Mouse (Mus musculus) hindbrain, embryonic 12.5 days (tissue): ENCODE results near the gene Nr1i3. TPM values are rescaled to one million over a fixed set of nuclear protein-coding genes. Genes with fewer than 3 reads are reported as not detected.
A peak's percentile ranks its signal among the peaks of the same experiment; 100 is the strongest.

Source experiments
- ATAC-seq: fragments of 200-750 bp; cut with Nextera tagmentation; 2 replicates; pipeline ENCODE4 v1.8.0; 2017; ENCODE audit warnings: moderate TSS enrichment; ENCODE audit not compliant: low FRiP score
- H3K27ac ChIP-seq: fragments of 300-500 bp; sonication (generic); 2 replicates; pipeline ENCODE4 v1.5.1; 2016; ENCODE audit warnings: mild to moderate bottlenecking
- H3K27me3 ChIP-seq: fragments of 300-500 bp; sonication (generic); 2 replicates; pipeline ENCODE4 v1.6.1; 2016; ENCODE audit warnings: mild to moderate bottlenecking
- H3K36me3 ChIP-seq: fragments of 300-500 bp; sonication (generic); 2 replicates; pipeline ENCODE4 v1.6.1; 2016; ENCODE audit warnings: mild to moderate bottlenecking
- H3K4me1 ChIP-seq: fragments of 300-500 bp; sonication (generic); 2 replicates; pipeline ENCODE4 v1.6.1; 2016
- H3K4me2 ChIP-seq: fragments of 300-500 bp; sonication (generic); replicated peaks from 2 replicates; pipeline ENCODE4 v1.6.1; 2016; ENCODE audit warnings: mild to moderate bottlenecking
- H3K4me3 ChIP-seq: fragments of 300-500 bp; sonication (generic); 2 replicates; pipeline ENCODE4 v1.5.1; 2016; ENCODE audit warnings: mild to moderate bottlenecking
- H3K9ac ChIP-seq: fragments of 300-500 bp; sonication (generic); 2 replicates; pipeline ENCODE4 v1.6.1; 2016; ENCODE audit warnings: mild to moderate bottlenecking, moderate library complexity
- H3K9me3 ChIP-seq: fragments of 300-500 bp; sonication (generic); replicated peaks from 2 replicates; pipeline ENCODE4 v1.6.1; 2016; ENCODE audit warnings: mild to moderate bottlenecking
- WGBS: fragments of 180-500 bp; shearing (Covaris S2); methylation state at CpG from one replicate; pipeline ENCODE4 v1.1.7; 2016; 5-methylcytosine and 5-hydroxymethylcytosine counted together
- polyA plus RNA-seq: library from polyadenylated mRNA; unstranded; fragments of >200 nt; fragmentation: Nextera tagmentation; extraction: Ambion mirVana; gene quantifications from 2 replicates; pipeline ENCODE4 v1.2.1, GENCODE M21; 2016

Nr1i3 gene
- polyA plus RNA-seq, 1 experiment from 2014 or later, result 0.15 TPM

GRCm38 (mm10) chr1:171263666-171264461, 50.1 kb downstream of the Nr1i3 start:
- Histone ChIP-seq H3K9ac (no peak overlapping the region), H3K4me1 (peaks cover 11% of the 10 kb centered on the region), H3K4me3 (no peak overlapping the region), H3K27ac (peak overlapping the region; percentile 64), H3K4me2 (peak overlapping the region; percentile 51; the same call in 1 of the 2 replicates), H3K36me3 (no peaks in the 10 kb centered on the region), H3K9me3 (no peaks in the 10 kb centered on the region), H3K27me3 (no peaks in the 10 kb centered on the region)
- 82% methylated on average over 3 of the region's 3 CpGs for WGBS
- 0 out of 2 replicates have a peak, but pooled peaks have one; percentile 3 for ATAC-seq

GRCm38 (mm10) chr1:171265971-171266744, 52.4 kb downstream of the Nr1i3 start:
- H3K27me3 ChIP-seq, result no peaks in the 10 kb centered on the region
- WGBS, result 79% methylated on average over 4 of the region's 4 CpGs
- no peak overlapping the region for H3K27ac ChIP-seq
- H3K4me1 ChIP-seq, result peaks cover 19% of the 10 kb centered on the region
- H3K4me3 ChIP-seq, result no peak overlapping the region
- no peak overlapping the region for H3K4me2 ChIP-seq
- H3K9ac ChIP-seq, result no peak overlapping the region
- no peak for ATAC-seq
- no peaks in the 10 kb centered on the region for H3K9me3 ChIP-seq
- H3K36me3 ChIP-seq, result no peaks in the 10 kb centered on the region

- H3K9ac ChIP-seq, result no peak overlapping the region
- no peaks in the 10 kb centered on the region for H3K27me3 ChIP-seq
- no peaks in the 10 kb centered on the region for H3K9me3 ChIP-seq
- H3K36me3 ChIP-seq, result peaks cover 14% of the 10 kb centered on the region
- no peak for ATAC-seq
- H3K4me3 ChIP-seq, result no peak overlapping the region
- H3K4me2 ChIP-seq, result no peak overlapping the region
- WGBS, result 64% methylated on average over 1 of the region's 1 CpGs
- peaks cover 16% of the 10 kb centered on the region for H3K4me1 ChIP-seq
- no peak overlapping the region for H3K27ac ChIP-seq
These were observed 54.6 kb downstream of the Nr1i3 start for GRCm38 (mm10) chr1:171268341-171268740.

- peak; percentile 95 for ATAC-seq
- 3% methylated on average over 36 of the region's 36 CpGs for WGBS
- peak within 1 kb of the TSS; percentile 96 for H3K4me2 ChIP-seq
- peak within 1 kb of the TSS; percentile 87 for H3K9ac ChIP-seq
- H3K27me3 ChIP-seq, result no peaks in the 10 kb centered on the region
- H3K27ac ChIP-seq, result peak within 1 kb of the TSS; percentile 60
- peaks cover 14% of the 10 kb centered on the region for H3K4me1 ChIP-seq
- no peaks in the 10 kb centered on the region for H3K9me3 ChIP-seq
- H3K36me3 ChIP-seq, result peaks cover 31% of the 10 kb centered on the region
- peak within 1 kb of the TSS; percentile 74 for H3K4me3 ChIP-seq
These were observed 56.2 kb downstream of the Nr1i3 start, which contains the start of gene B4galt3 for GRCm38 (mm10) chr1:171269848-171270572. Gene B4galt3, plus strand, starts transcription at chr1:171270328.

Other genes with a start within 250 kb of the Nr1i3 start
- gene Fcgr2b, start 237.4 kb upstream of the Nr1i3 start, polyA plus RNA-seq, result 0.43 and 0.49 TPM in 2 replicates
- gene Fcgr4, start 195.1 kb upstream of the Nr1i3 start, polyA plus RNA-seq, result 0.25 and 0.45 TPM in 2 replicates
- 7.2 and 9.1 TPM in 2 replicates for gene Fcgr3, start 149.0 kb upstream of the Nr1i3 start, polyA plus RNA-seq
- 9.8 and 14.1 TPM in 2 replicates for gene Cfap126, start 100.1 kb upstream of the Nr1i3 start, polyA plus RNA-seq
- 214 and 218 TPM in 2 replicates for gene Sdhc, start 63.4 kb upstream of the Nr1i3 start, polyA plus RNA-seq
- 2.4 and 4.2 TPM in 2 replicates for gene Mpz, start 63.3 kb upstream of the Nr1i3 start, polyA plus RNA-seq
- gene Pcp4l1, start 17.7 kb upstream of the Nr1i3 start, polyA plus RNA-seq, result 22.8 and 28.7 TPM in 2 replicates
- gene Tomm40l, start 8.5 kb downstream of the Nr1i3 start, polyA plus RNA-seq, result 28.1 and 31.9 TPM in 2 replicates
- gene Apoa2, start 11.1 kb downstream of the Nr1i3 start, polyA plus RNA-seq, result 2.7 and 4.2 TPM in 2 replicates
- gene Fcer1g, start 20.4 kb downstream of the Nr1i3 start, polyA plus RNA-seq, result 22.1 and 24.1 TPM in 2 replicates
- 8.5 and 10.6 TPM in 2 replicates for gene Adamts4, start 36.5 kb downstream of the Nr1i3 start, polyA plus RNA-seq
- 209 and 227 TPM in 2 replicates for gene Ndufs2, start 37.4 kb downstream of the Nr1i3 start, polyA plus RNA-seq
- 83.6 and 85.6 TPM in 2 replicates for gene B4galt3, start 56.4 kb downstream of the Nr1i3 start, polyA plus RNA-seq
- gene Ppox, start 67.2 kb downstream of the Nr1i3 start, polyA plus RNA-seq, result 60.5 and 60.9 TPM in 2 replicates
- gene Usp21, start 74.0 kb downstream of the Nr1i3 start, polyA plus RNA-seq, result 114 and 117 TPM in 2 replicates
- gene Ufc1, start 81.1 kb downstream of the Nr1i3 start, polyA plus RNA-seq, result 106 and 108 TPM in 2 replicates
- 54.6 and 58.9 TPM in 2 replicates for gene Dedd, start 115.2 kb downstream of the Nr1i3 start, polyA plus RNA-seq
- gene Nit1, start 131.7 kb downstream of the Nr1i3 start, polyA plus RNA-seq, result 47.4 and 48.1 TPM in 2 replicates
- gene Pfdn2, start 131.7 kb downstream of the Nr1i3 start, polyA plus RNA-seq, result 134 and 149 TPM in 2 replicates
- 2.0 and 3.6 TPM in 2 replicates for gene Klhdc9, start 146.8 kb downstream of the Nr1i3 start, polyA plus RNA-seq
- 1.6 and 1.7 TPM in 2 replicates for gene Nectin4, start 156.1 kb downstream of the Nr1i3 start, polyA plus RNA-seq
- gene Arhgap30, start 175.0 kb downstream of the Nr1i3 start, polyA plus RNA-seq, result 0.83 and 0.98 TPM in 2 replicates
- gene Usf1, start 197.3 kb downstream of the Nr1i3 start, polyA plus RNA-seq, result 175 and 182 TPM in 2 replicates
- gene Tstd1, start 204.9 kb downstream of the Nr1i3 start, polyA plus RNA-seq, result 8.1 and 9.4 TPM in 2 replicates
- 14.5 and 18.6 TPM in 2 replicates for gene F11r, start 223.6 kb downstream of the Nr1i3 start, polyA plus RNA-seq